Mouse (Mus musculus) macrophage (primary cell): ENCODE results near the gene Tchh. TPM values are rescaled to one million over a fixed set of nuclear protein-coding genes. Genes with fewer than 3 reads are reported as not detected.
"Not testable (repeated sequence)": the region's sequence is repeated elsewhere in the genome, so short reads cannot be mapped to it uniquely, and the experiment has no call there.

ENCODE experiments used
- H3K27ac ChIP-seq: fragments of 350-480 bp; formaldehyde crosslinking; 2 replicates; pipeline ENCODE4 v1.9.0; 2021
- H3K36me3 ChIP-seq: fragments of 350-480 bp; formaldehyde crosslinking; 2 replicates; pipeline ENCODE4 v1.9.0; 2021; ENCODE audit errors: inconsistent target
- H3K4me3 ChIP-seq: fragments of 350-480 bp; formaldehyde crosslinking; 2 replicates; pipeline ENCODE4 v1.9.0; 2021; ENCODE audit errors: inconsistent target
- H3K79me2 ChIP-seq: fragments of 350-480 bp; formaldehyde crosslinking; 2 replicates; pipeline ENCODE4 v1.9.0; 2021; ENCODE audit errors: inconsistent target
- WGBS: methylation state at CpG from one replicate; pipeline ENCODE4 v1.1.7; 2026; ENCODE audit warnings: inconsistent platforms; ENCODE audit not compliant: missing documents; 5-methylcytosine and 5-hydroxymethylcytosine counted together
- polyA plus RNA-seq: library from polyadenylated mRNA; stranded (reverse); fragments of 250-400 nt; gene quantifications from 3 replicates; pipeline ENCODE4 v1.2.4, GENCODE M21; 2018; ENCODE audit warnings: inconsistent platforms
- total RNA-seq, 78 experiments: library from RNA; depleted of rRNA; stranded (reverse); fragments of 250-400 nt; gene quantifications; 1 replicate in 9 of 78; 2 replicates in 24 of 78; 3 replicates in 43 of 78; 4 replicates in 2 of 78; pipeline ENCODE4 v1.2.4; 2018; ENCODE audit warnings: inconsistent platforms in 56 of 78

The Tchh gene
- under 1 TPM in 22 of 26 experiments, not detected in 4; 0.13 to 0.82 (median 0.26) TPM for total RNA-seq (2018; cell fraction: chromatin; rRNA removed)
- total RNA-seq (2018; cell fraction: cytosol; rRNA removed) = under 1 TPM in 17 of 26 experiments, not detected in 9; under 0.01 to 0.11 (median 0.04) TPM
- total RNA-seq (2018; cell fraction: nucleus; rRNA removed) = under 1 TPM in 15 of 26 experiments, not detected in 11; 0.09 to 0.33 (median 0.12) TPM
- 0.03 to 0.06 TPM in 2 of 3 replicates, not detected in the other for polyA plus RNA-seq

DNA sequence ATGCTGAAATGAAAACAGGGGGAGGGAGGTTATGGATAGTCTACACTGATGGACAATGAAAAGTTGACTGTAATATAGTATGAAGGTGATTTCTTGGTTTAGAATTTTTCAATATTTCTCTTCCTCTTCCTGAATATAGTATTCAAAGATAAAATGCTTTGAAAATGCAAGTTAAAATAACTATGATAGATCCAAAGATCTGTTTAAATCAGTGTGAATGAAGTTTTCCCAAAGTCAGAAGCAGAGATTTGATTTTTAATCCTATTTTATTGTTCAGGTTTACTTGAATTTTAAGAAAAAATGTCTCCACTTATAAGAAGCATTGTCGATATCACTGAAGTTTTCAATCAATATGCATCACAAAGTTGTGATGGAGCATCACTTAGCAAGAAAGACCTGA, at the start of gene Tchh:
Gene Tchh (plus strand): TSS at position 301 of the 400 bp plus-strand sequence.
- Histone ChIP-seq H3K4me3 (no peak within 1 kb of the TSS), H3K36me3 (no peaks in the 10 kb centered on the region), H3K79me2 (no peaks in the 10 kb centered on the region), H3K27ac (no peak within 1 kb of the TSS)
- 100% methylated on average over 1 of the region's 1 CpGs for WGBS

- no peak within 1 kb of the TSS for H3K27ac ChIP-seq
- H3K36me3 ChIP-seq = no peaks in the 10 kb centered on the region
- WGBS = 81% methylated on average over 2 of the region's 2 CpGs
- H3K4me3 ChIP-seq = no peak within 1 kb of the TSS
- H3K79me2 ChIP-seq = no peaks in the 10 kb centered on the region
Observed at GRCm38 (mm10) chr3:93393366-93393765, 48.8 kb upstream of the Tchh start, which contains the start of gene Rptn. Gene Rptn (plus strand): TSS chr3:93393699.

- Histone ChIP-seq H3K36me3 (no peaks in the 10 kb centered on the region), H3K79me2 (no peaks in the 10 kb centered on the region), H3K4me3 (no peak overlapping the region), H3K27ac (no peak overlapping the region)
- 94% methylated on average over 3 of the region's 3 CpGs for WGBS
Observed at GRCm38 (mm10) chr3:93403936-93404335, 38.2 kb upstream of the Tchh start.

DNA sequence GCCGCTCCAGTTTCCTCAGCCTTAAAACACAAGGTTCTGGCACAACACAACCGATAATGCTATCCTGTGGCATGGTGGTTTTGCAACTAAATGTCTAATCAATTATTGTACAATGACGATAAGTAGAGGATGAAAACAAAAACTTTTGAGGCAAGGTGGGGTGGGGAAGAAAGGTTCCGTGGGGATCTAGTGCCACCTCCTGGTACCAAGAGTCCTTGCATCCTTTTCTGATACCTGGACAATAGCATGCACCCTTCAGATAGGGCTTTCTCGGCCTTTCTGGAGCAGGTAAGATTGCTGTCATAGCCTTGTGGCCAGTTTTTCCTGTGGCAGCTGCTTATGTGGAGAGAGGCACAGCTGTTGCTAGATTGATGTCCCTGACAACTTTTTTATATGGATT, 35.1 kb upstream of the Tchh start:
- Histone ChIP-seq H3K79me2 (no peaks in the 10 kb centered on the region), H3K27ac (no peak overlapping the region), H3K36me3 (no peaks in the 10 kb centered on the region), H3K4me3 (no peak overlapping the region)
- WGBS = 28% methylated on average over 5 of the region's 5 CpGs

GRCm38 (mm10) chr3:93411905-93412304, 30.2 kb upstream of the Tchh start:
- no peak overlapping the region for H3K4me3 ChIP-seq
- H3K36me3 ChIP-seq = no peaks in the 10 kb centered on the region
- H3K27ac ChIP-seq = no peak overlapping the region
- WGBS = 38% methylated on average over 2 of the region's 2 CpGs
- H3K79me2 ChIP-seq = no peaks in the 10 kb centered on the region

- H3K4me3 ChIP-seq = no peak overlapping the region
- 51% methylated on average over 3 of the region's 3 CpGs for WGBS
- no peaks in the 10 kb centered on the region for H3K79me2 ChIP-seq
- H3K36me3 ChIP-seq = no peaks in the 10 kb centered on the region
- no peak overlapping the region for H3K27ac ChIP-seq
Observed at GRCm38 (mm10) chr3:93431673-93432072, 10.5 kb upstream of the Tchh start.

GRCm38 (mm10) chr3:93443501-93444101, 1.5 kb downstream of the Tchh start:
- Histone ChIP-seq H3K4me3 (no peak overlapping the region), H3K79me2 (no peaks in the 10 kb centered on the region), H3K36me3 (no peaks in the 10 kb centered on the region), H3K27ac (no peak overlapping the region)
- WGBS = 4% methylated on average over 38 of the region's 38 CpGs

DNA sequence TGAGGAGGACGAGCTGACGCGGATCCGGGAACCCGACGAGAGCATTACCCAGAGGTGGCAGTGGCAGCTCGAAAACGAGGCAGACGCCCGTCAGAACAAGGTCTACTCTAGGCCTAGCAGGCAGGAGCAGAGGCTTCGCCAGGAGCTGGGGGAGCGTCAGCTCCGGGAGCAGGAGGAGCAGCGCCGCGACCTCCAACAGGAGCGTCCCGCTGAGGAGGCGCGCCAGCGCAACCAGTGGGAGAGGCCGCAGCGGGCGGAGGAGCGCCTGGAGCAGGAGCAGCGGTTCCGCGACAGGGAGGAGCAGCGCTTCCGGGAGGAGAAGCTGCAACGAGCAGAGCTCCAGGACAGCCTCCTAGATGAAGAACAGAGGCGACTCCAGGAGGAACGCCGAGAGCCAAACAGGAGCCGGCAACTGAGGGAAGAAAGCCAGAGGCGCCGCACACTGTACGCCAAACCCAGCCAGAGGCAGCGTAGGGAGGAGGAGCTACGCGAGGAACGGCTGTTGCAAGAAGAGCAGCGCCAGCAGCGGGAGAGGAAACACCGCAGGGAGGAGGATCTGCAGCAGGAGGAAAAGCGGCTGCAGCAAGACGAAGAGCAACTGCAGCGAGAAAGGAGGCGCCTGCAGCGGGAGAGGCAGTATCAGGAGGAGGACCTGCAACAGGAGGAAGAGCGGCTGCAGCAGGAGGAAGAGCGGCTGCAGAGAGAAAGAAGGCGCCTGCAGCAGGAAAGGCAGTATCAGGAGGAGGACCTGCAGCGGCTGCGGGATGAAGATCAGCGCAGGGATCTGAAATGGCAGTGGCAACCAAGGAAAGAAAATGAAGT, 2.4 kb downstream of the Tchh start:
- Histone ChIP-seq H3K36me3 (no peaks in the 10 kb centered on the region), H3K79me2 (no peaks in the 10 kb centered on the region), H3K27ac (no peak overlapping the region), H3K4me3 (peak overlapping the region; percentile 14; the same call in 1 of the 2 replicates)
- WGBS = under 1% methylated on average over 56 of the region's 56 CpGs

GRCm38 (mm10) chr3:93445165-93445705, 3.1 kb downstream of the Tchh start:
- no peaks in the 10 kb centered on the region for H3K79me2 ChIP-seq
- peak overlapping the region; percentile 14; the same call in 1 of the 2 replicates for H3K4me3 ChIP-seq
- WGBS = 2% methylated on average over 36 of the region's 36 CpGs
- no peaks in the 10 kb centered on the region for H3K36me3 ChIP-seq
- no peak overlapping the region for H3K27ac ChIP-seq

- 2% methylated on average over 54 of the region's 54 CpGs for WGBS
- Histone ChIP-seq H3K36me3 (no peaks in the 10 kb centered on the region), H3K79me2 (no peaks in the 10 kb centered on the region), H3K4me3 (no peak overlapping the region), H3K27ac (no peak overlapping the region)
Observed at GRCm38 (mm10) chr3:93446128-93446755, 4.1 kb downstream of the Tchh start.

DNA sequence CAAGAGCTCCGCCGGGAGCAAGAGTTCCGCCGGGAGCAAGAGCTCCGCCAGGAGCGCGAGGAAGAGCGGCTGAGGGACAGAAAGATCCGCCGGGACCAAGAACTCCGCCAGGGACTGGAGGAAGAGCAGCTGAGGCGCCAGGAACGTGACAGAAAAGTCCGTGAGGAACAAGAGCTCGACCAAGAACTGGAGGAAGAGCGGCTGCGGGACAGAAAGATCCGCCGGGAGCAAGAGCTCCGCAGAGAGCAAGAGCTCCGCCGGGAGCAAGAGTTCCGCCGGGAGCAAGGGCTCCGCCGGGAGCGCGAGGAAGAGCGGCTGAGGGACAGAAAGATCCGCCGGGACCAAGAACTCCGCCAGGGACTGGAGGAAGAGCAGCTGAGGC, 4.6 kb downstream of the Tchh start:
- H3K27ac ChIP-seq, H3K36me3 ChIP-seq, H3K79me2 ChIP-seq, H3K4me3 ChIP-seq: not testable (repeated sequence)
- WGBS = 2% methylated on average over 28 of the region's 32 CpGs

GRCm38 (mm10) chr3:93447138-93447841, 5.2 kb downstream of the Tchh start:
- no peak overlapping the region for H3K27ac ChIP-seq
- H3K4me3 ChIP-seq = no peak overlapping the region
- H3K79me2 ChIP-seq = no peaks in the 10 kb centered on the region
- 1% methylated on average over 58 of the region's 59 CpGs for WGBS
- no peaks in the 10 kb centered on the region for H3K36me3 ChIP-seq

DNA sequence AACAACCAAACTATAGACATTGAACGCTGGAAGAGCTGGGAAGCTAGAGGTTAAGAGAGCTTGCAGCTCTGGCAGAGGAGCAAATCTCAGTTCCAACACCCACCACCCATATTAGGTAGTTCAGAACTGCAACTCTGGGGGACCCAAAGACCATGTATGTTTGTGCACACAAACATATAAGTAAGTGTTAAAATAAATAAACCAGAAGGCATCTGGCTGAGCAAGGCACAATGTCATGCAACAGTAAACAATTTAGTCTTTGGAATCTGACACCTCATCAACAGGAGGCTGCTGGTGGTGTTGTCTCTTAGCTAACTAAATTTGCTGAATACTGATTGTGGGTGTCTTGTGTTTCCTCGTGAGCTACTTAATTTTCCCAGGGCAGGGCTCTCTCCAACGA, 24.4 kb downstream of the Tchh start:
- Histone ChIP-seq H3K79me2 (no peaks in the 10 kb centered on the region), H3K27ac (no peak overlapping the region), H3K4me3 (no peak overlapping the region), H3K36me3 (no peaks in the 10 kb centered on the region)
- 70% methylated on average over 3 of the region's 3 CpGs for WGBS

GRCm38 (mm10) chr3:93467130-93467529, 25.0 kb downstream of the Tchh start:
- Histone ChIP-seq H3K27ac (no peak overlapping the region), H3K79me2 (no peaks in the 10 kb centered on the region), H3K36me3 (no peaks in the 10 kb centered on the region), H3K4me3 (no peak overlapping the region)
- WGBS = 80% methylated on average over 4 of the region's 4 CpGs
